Mouse (Mus musculus) inflammation-experienced regulatory T-cells (primary cell): Measurements from ENCODE around the gene Chmp2a. TPM values are rescaled to one million over a fixed set of nuclear protein-coding genes. Genes with fewer than 3 reads are reported as not detected.

Experiments
- polyA plus RNA-seq, 2 experiments: library from polyadenylated mRNA; unstranded; fragments of 100-300 nt; shearing (Covaris generic); gene quantifications; one replicate each; pipeline ENCODE4 v1.2.1; 2017

Gene Chmp2a
- 100 to 1,000 TPM; 261 to 280 TPM for polyA plus RNA-seq

GRCm38 (mm10) chr7:13034148-13034977 is at the start of gene Chmp2a:
Chmp2a (minus strand) TSS chr7:13034807.

GRCm38 (mm10) chr7:13054287-13055010 is 19.8 kb upstream of the Chmp2a start, which contains the start of gene Mzf1:
Mzf1 (minus strand) TSS chr7:13054764.

GRCm38 (mm10) chr7:13037901-13038555 is 3.4 kb upstream of the Chmp2a start, which contains the start of gene Ube2m:
Ube2m (minus strand) TSS chr7:13038275.

GRCm38 (mm10) chr7:13010005-13010908 is 24.4 kb downstream of the Chmp2a start, which contains the start of gene Zbtb45:
Zbtb45 (minus strand) TSS chr7:13010034.

GRCm38 (mm10) chr7:12998851-12999250 is 35.8 kb downstream of the Chmp2a start, which contains the start of gene Trim28:
Trim28 (plus strand) TSS chr7:12999114.

GRCm38 (mm10) chr7:12998053-12998452 is 36.6 kb downstream of the Chmp2a start, which contains the start of gene Slc27a5:
Slc27a5 (minus strand) TSS chr7:12998192.

Other genes with a start within 250 kb of the Chmp2a start
- 1 to 10 TPM; 2.6 to 3.3 TPM for gene Zscan18, start 231.2 kb downstream of the Chmp2a start, polyA plus RNA-seq
- gene Zfp329, start 215.9 kb downstream of the Chmp2a start, polyA plus RNA-seq: 10 to 100 TPM; 11.9 to 14.9 TPM
- 10 to 100 TPM; 70.8 to 81.5 TPM for gene Zfp110, start 200.0 kb downstream of the Chmp2a start, polyA plus RNA-seq
- 1 to 10 TPM; 4.5 to 4.6 TPM for gene Zfp128, start 153.6 kb downstream of the Chmp2a start, polyA plus RNA-seq
- 10 to 100 TPM; 14.0 to 15.0 TPM for gene Zscan22, start 137.0 kb downstream of the Chmp2a start, polyA plus RNA-seq
- 100 to 1,000 TPM; 775 to 910 TPM for gene Rps5, start 112.5 kb downstream of the Chmp2a start, polyA plus RNA-seq
- gene Rnf225, start 107.4 kb downstream of the Chmp2a start, polyA plus RNA-seq: under 1 TPM; 0.19 to 0.60 TPM
- gene Zfp324, start 69.0 kb downstream of the Chmp2a start, polyA plus RNA-seq: 1 to 10 TPM; 5.7 to 7.1 TPM
- 10 to 100 TPM in 1 of 2 experiments, 1 to 10 TPM in 1; 8.5 to 12.4 TPM for gene Zfp446, start 57.0 kb downstream of the Chmp2a start, polyA plus RNA-seq
- gene Slc27a5, start 36.6 kb downstream of the Chmp2a start, polyA plus RNA-seq: 1 to 10 TPM in 1 of 2 experiments, not detected in 1; 1.5 TPM
- gene Trim28, start 35.7 kb downstream of the Chmp2a start, polyA plus RNA-seq: 100 to 1,000 TPM; 109 to 136 TPM
- gene Zbtb45, start 24.8 kb downstream of the Chmp2a start, polyA plus RNA-seq: 10 to 100 TPM; 21.8 to 28.2 TPM
- gene Ube2m, start 3.5 kb upstream of the Chmp2a start, polyA plus RNA-seq: 100 to 1,000 TPM; 179 to 184 TPM
- gene Mzf1, start 20.0 kb upstream of the Chmp2a start, polyA plus RNA-seq: 1 to 10 TPM in 1 of 2 experiments, under 1 TPM in 1; 0.61 to 2.4 TPM
- gene Vmn1r85, start 60.4 kb upstream of the Chmp2a start, polyA plus RNA-seq: under 1 TPM; 0.04 to 0.21 TPM
- gene Vmn1r86, start 85.1 kb upstream of the Chmp2a start, polyA plus RNA-seq: not detected
- 1 to 10 TPM in 1 of 2 experiments, under 1 TPM in 1; 0.27 to 2.7 TPM for gene Vmn1r87, start 105.3 kb upstream of the Chmp2a start, polyA plus RNA-seq
- under 1 TPM; 0.05 to 0.13 TPM for gene Vmn1r88, start 124.8 kb upstream of the Chmp2a start, polyA plus RNA-seq
- gene Vmn1r89, start 178.2 kb upstream of the Chmp2a start, polyA plus RNA-seq: 1 to 10 TPM in 1 of 2 experiments, not detected in 1; 1.2 TPM
- gene Lig1, start 242.5 kb upstream of the Chmp2a start, polyA plus RNA-seq: 10 to 100 TPM; 17.9 to 19.5 TPM
- gene Zswim9, start 243.9 kb upstream of the Chmp2a start, polyA plus RNA-seq: 1 to 10 TPM; 2.7 to 4.9 TPM